Mouse (Mus musculus) spleen, adult 2 months (tissue): ENCODE measurements around the gene Rbfox1.

ENCODE experiments used
- CTCF ChIP-seq: fragments of 200-500 bp; IDR thresholded peaks from 2 replicates; pipeline ENCODE4 v1.5.1; 2011; ENCODE audit warnings: mild to moderate bottlenecking, inconsistent platforms; ENCODE audit not compliant: insufficient read depth, insufficient read length, insufficient replicate concordance; ENCODE audit errors: extremely low read depth
- POLR2A ChIP-seq: fragments of 200-500 bp; IDR thresholded peaks from 2 replicates; pipeline ENCODE4 v1.6.1; 2011; ENCODE audit warnings: low read depth, low read length, inconsistent platforms

GRCm38 (mm10) chr16:6139432-6139831, 254.3 kb downstream of the Rbfox1 start:
- TF ChIP-seq CTCF (no peak), POLR2A (no peak)
